Mouse (Mus musculus): Measurements from ENCODE around the gene Cacng4.

- no peak for TF ChIP-seq CTCF (IDR thresholded peaks at IDR 0.05; ENCODE audit: low read depth, low read length)
- TF ChIP-seq POLR2A (IDR thresholded peaks at IDR 0.05; ENCODE audit: borderline replicate concordance, low read depth, low read length), result no peak
Observed at GRCm38 (mm10) chr11:107716332-107716938, 77.9 kb downstream of the Cacng4 start, which contains the start of gene Cacng1.

All from bone marrow macrophage, adult 2 months (primary cell).